Mouse (Mus musculus): Measurements from ENCODE around the gene Efhc1. TPM values are rescaled to one million over a fixed set of nuclear protein-coding genes. Genes with fewer than 3 reads are reported as not detected.

Gene Efhc1
- polyA plus RNA-seq, 1 experiment from 2014 or later, result 3.4 TPM

DNA sequence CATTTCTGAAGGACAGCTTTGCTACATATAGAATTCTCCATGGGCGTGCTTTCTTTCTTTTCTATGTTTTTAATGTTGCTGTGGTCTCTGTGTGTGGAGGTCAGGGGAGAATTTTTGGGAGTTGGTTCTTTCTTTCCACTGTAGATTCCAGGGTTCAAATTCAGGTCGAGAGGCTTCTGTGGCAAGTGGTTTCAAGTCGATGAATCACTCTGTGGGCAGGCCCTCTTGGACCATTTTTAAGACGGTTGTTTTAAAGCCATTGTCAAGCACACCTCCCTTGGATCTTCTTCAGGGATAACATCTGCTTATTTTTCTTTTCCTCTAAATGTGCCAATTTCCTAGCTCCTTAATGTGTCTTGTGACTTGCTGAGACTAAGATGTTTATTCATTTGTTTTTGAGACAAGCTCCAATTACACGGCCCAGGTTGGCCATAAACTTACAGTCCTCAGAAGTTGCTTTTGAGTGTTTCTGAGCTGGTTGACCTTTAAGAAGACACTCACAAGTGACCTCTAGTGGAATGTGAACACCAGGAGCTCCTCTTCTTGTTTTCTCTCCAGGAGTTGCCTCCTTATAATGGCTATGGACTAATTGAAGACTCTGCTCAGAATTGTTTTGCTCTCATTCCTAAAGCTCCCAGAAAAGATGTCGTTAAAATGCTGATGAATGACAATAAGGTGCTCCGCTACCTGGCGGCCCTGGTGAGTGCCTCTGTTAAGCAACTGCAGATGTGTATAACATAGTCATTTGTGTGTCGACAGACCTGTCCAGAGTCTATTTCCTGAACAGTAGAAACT is 23.1 kb downstream of the Efhc1 start:
- H3K27me3 ChIP-seq (ENCODE audit: control insufficient read depth, insufficient read depth, low read length), result no peaks in the 10 kb centered on the region
- 51% methylated on average over 9 of the region's 9 CpGs for WGBS
- H3K27ac ChIP-seq (ENCODE audit: low read depth, low read length), result no peak overlapping the region
- ATAC-seq (ENCODE audit: low FRiP score, low TSS enrichment), result no peak
- H3K9ac ChIP-seq (ENCODE audit: low read depth, low read length), result no peak overlapping the region
- no peaks in the 10 kb centered on the region for H3K9me3 ChIP-seq (ENCODE audit: control insufficient read depth, low read length)
- no peak overlapping the region for H3K4me2 ChIP-seq (replicated peaks; ENCODE audit: low read depth, low read length)
- no peak overlapping the region for H3K4me3 ChIP-seq (ENCODE audit: low read length)
- no peaks in the 10 kb centered on the region for H3K4me1 ChIP-seq (ENCODE audit: control insufficient read depth, insufficient read depth, low read length)
- no peaks in the 10 kb centered on the region for H3K36me3 ChIP-seq (ENCODE audit: control insufficient read depth, insufficient read depth, low read length)

DNA sequence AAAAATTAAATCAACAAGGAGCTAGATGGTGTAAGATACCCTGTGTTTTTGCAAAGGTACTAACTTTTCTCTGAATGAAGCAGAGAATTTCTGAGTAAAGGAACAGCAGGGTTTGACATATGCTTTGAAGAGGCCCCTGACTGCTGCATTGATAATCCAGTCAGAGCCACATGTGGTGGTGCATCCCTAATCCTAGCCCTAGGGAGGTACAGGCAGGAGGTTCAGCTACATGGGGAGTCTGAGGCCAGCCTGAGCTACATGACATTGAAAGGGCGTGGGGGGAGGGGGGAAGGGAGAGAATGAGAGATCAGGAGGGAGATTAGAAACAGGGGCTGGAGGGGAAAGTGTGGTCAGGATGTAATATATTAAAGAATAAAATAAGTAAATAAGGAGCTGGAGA is 29.1 kb downstream of the Efhc1 start:
- Histone ChIP-seq H3K4me2 (replicated peaks; ENCODE audit: low read depth, low read length) (no peak overlapping the region), H3K4me3 (ENCODE audit: low read length) (no peak overlapping the region), H3K9ac (ENCODE audit: low read depth, low read length) (no peak overlapping the region), H3K36me3 (ENCODE audit: control insufficient read depth, insufficient read depth, low read length) (no peaks in the 10 kb centered on the region), H3K4me1 (ENCODE audit: control insufficient read depth, insufficient read depth, low read length) (no peaks in the 10 kb centered on the region), H3K27me3 (ENCODE audit: control insufficient read depth, insufficient read depth, low read length) (no peaks in the 10 kb centered on the region), H3K9me3 (ENCODE audit: control insufficient read depth, low read length) (no peaks in the 10 kb centered on the region), H3K27ac (ENCODE audit: low read depth, low read length) (no peak overlapping the region)
- WGBS, result 76% methylated on average over 1 of the region's 1 CpGs
- ATAC-seq (ENCODE audit: low FRiP score, low TSS enrichment), result no peak

DNA sequence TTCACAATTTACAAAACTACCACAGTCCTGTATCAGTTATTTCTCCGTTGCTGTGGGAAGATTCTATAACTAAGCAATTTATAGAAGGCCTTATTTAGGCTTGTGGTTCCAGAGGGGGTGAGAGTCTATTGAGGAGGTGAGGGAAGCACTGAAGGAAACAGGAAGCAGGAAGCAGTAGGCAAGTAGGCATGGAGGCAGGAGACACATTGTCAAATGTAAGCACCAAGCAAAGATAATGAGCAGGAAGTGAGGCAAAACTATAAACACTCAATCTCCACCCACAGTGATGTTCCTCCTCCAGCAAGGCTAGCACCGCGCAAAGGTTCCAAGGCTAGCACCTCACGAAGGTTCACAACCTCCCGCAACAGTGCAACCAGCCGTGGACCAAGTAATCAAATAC is 30.3 kb downstream of the Efhc1 start:
- Histone ChIP-seq H3K4me2 (replicated peaks; ENCODE audit: low read depth, low read length) (no peak overlapping the region), H3K36me3 (ENCODE audit: control insufficient read depth, insufficient read depth, low read length) (no peaks in the 10 kb centered on the region), H3K27ac (ENCODE audit: low read depth, low read length) (no peak overlapping the region), H3K9ac (ENCODE audit: low read depth, low read length) (no peak overlapping the region), H3K9me3 (ENCODE audit: control insufficient read depth, low read length) (no peaks in the 10 kb centered on the region), H3K4me1 (ENCODE audit: control insufficient read depth, insufficient read depth, low read length) (no peaks in the 10 kb centered on the region), H3K4me3 (ENCODE audit: low read length) (no peak overlapping the region), H3K27me3 (ENCODE audit: control insufficient read depth, insufficient read depth, low read length) (no peaks in the 10 kb centered on the region)
- no peak for ATAC-seq (ENCODE audit: low FRiP score, low TSS enrichment)
- 95% methylated on average over 6 of the region's 6 CpGs for WGBS

DNA sequence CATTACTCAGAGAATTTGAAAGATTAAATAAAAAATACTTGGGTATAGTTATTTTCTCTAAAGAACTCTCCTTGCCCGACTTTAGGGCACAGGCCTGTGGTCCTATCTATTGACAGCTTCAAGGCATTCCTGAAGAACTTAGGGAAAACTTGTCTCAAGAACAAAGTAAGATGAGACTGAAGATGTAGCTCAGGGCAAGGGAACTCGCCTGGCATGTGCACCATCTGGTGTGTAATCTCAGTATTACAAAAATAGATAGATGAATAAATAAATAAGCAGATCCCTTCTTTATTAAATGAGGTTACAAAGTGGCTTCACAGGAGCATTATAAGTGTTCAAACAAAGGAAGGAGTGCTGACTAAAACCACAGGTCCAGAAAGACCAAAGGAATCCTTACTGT is 32.7 kb downstream of the Efhc1 start:
- Histone ChIP-seq H3K4me3 (ENCODE audit: low read length) (no peak overlapping the region), H3K9ac (ENCODE audit: low read depth, low read length) (no peak overlapping the region), H3K27ac (ENCODE audit: low read depth, low read length) (no peak overlapping the region), H3K4me1 (ENCODE audit: control insufficient read depth, insufficient read depth, low read length) (no peaks in the 10 kb centered on the region), H3K4me2 (replicated peaks; ENCODE audit: low read depth, low read length) (no peak overlapping the region), H3K9me3 (ENCODE audit: control insufficient read depth, low read length) (no peaks in the 10 kb centered on the region), H3K36me3 (ENCODE audit: control insufficient read depth, insufficient read depth, low read length) (no peaks in the 10 kb centered on the region), H3K27me3 (ENCODE audit: control insufficient read depth, insufficient read depth, low read length) (no peaks in the 10 kb centered on the region)
- no peak for ATAC-seq (ENCODE audit: low FRiP score, low TSS enrichment)
- WGBS, result 69% methylated on average over 2 of the region's 2 CpGs

DNA sequence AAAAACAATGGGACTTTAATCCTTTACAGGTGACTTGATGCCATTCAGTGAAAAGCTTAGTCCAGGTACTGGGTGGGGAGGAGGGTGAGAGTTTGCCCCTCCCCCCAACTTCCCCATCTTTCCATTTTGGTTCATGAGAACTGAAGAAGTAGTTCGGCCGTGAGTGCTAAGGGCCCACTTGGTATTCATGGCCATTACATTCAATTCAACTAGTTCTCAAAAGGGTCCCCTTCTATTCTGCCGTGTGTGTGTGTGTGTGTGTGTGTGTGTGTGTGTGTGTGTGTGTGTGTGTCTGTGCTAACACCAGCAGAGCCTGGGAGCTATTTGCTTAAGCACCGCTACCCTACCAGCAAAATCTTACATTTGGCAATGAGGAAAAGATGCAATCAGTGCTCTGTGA is 33.2 kb downstream of the Efhc1 start:
- ATAC-seq (ENCODE audit: low FRiP score, low TSS enrichment), result no peak
- Histone ChIP-seq H3K27ac (ENCODE audit: low read depth, low read length) (no peak overlapping the region), H3K4me2 (replicated peaks; ENCODE audit: low read depth, low read length) (no peak overlapping the region), H3K4me1 (ENCODE audit: control insufficient read depth, insufficient read depth, low read length) (no peaks in the 10 kb centered on the region), H3K9ac (ENCODE audit: low read depth, low read length) (no peak overlapping the region), H3K9me3 (ENCODE audit: control insufficient read depth, low read length) (no peaks in the 10 kb centered on the region), H3K27me3 (ENCODE audit: control insufficient read depth, insufficient read depth, low read length) (no peaks in the 10 kb centered on the region), H3K4me3 (ENCODE audit: low read length) (no peak overlapping the region), H3K36me3 (ENCODE audit: control insufficient read depth, insufficient read depth, low read length) (no peaks in the 10 kb centered on the region)
- 83% methylated on average over 4 of the region's 4 CpGs for WGBS

DNA sequence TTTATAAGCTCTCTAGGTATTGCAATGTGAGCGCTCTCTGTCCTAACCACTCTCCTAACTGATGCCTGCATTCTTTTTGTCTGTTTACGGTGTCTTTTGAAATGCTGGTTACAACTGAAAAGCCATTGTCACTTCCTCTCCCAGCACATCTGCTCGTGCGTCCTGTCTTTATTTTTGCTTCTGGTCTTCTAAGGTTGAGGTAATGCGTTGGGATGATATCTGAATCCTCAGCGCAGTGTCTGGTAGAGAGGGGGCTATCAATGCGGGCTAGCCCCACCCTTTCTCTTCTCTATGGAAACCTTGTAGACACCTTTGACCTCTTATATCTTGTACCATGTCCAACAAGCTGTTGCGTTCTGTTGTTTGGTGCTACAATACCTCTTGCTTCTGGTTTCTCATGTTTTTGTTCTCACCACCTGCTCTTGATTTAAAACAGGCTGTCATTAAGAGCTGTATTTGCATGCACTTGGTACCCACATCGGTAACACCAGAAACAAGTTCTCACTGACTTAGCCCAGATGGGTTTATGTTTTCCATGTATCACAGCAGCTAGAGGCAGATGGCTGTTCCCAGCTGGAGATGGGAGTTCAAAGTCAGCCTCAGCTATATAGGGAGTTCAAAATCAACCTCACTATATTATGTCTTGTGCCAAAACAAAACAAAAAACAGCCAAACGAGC is 35.1 kb downstream of the Efhc1 start:
- Histone ChIP-seq H3K27ac (ENCODE audit: low read depth, low read length) (no peak overlapping the region), H3K9ac (ENCODE audit: low read depth, low read length) (no peak overlapping the region), H3K27me3 (ENCODE audit: control insufficient read depth, insufficient read depth, low read length) (no peaks in the 10 kb centered on the region), H3K9me3 (ENCODE audit: control insufficient read depth, low read length) (no peaks in the 10 kb centered on the region), H3K4me2 (replicated peaks; ENCODE audit: low read depth, low read length) (no peak overlapping the region), H3K36me3 (ENCODE audit: control insufficient read depth, insufficient read depth, low read length) (no peaks in the 10 kb centered on the region), H3K4me3 (ENCODE audit: low read length) (no peak overlapping the region), H3K4me1 (ENCODE audit: control insufficient read depth, insufficient read depth, low read length) (no peaks in the 10 kb centered on the region)
- no peak for ATAC-seq (ENCODE audit: low FRiP score, low TSS enrichment)
- WGBS, result 73% methylated on average over 10 of the region's 10 CpGs

DNA sequence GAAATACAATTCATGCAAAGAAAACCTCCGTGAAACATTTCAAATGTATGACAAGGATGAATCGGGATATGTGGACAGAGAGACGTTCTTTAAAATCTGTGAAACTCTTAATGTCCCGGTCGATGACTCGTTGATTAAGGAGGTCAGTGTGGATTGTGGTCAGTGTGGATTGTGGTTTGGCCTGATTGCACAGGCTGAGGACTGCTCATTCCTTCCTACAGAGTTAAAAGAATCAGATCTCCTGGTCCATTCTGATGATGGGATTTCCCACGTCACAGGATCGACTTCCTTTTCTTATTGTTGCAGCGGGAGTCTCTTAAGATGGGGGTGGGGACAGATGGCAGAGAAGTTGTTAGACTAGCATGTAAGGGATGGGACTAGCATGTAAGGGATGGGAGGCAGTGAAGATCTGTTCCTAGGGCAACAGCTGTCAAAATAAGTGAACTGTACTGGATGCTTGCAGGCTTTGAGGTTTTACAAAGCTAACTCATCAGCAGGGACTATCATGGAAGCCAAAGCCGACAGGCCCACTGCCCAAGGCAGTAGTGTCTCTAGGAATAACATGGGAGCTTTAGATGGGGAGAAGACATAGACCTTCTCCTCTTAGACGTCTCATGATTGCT is 38.1 kb downstream of the Efhc1 start:
- ATAC-seq (ENCODE audit: low FRiP score, low TSS enrichment), result no peak
- H3K27me3 ChIP-seq (ENCODE audit: control insufficient read depth, insufficient read depth, low read length), result no peaks in the 10 kb centered on the region
- no peak overlapping the region for H3K4me2 ChIP-seq (replicated peaks; ENCODE audit: low read depth, low read length)
- H3K9me3 ChIP-seq (ENCODE audit: control insufficient read depth, low read length), result no peaks in the 10 kb centered on the region
- no peak overlapping the region for H3K4me3 ChIP-seq (ENCODE audit: low read length)
- H3K27ac ChIP-seq (ENCODE audit: low read depth, low read length), result no peak overlapping the region
- H3K9ac ChIP-seq (ENCODE audit: low read depth, low read length), result no peak overlapping the region
- WGBS, result 88% methylated on average over 11 of the region's 11 CpGs
- H3K4me1 ChIP-seq (ENCODE audit: control insufficient read depth, insufficient read depth, low read length), result no peaks in the 10 kb centered on the region
- H3K36me3 ChIP-seq (ENCODE audit: control insufficient read depth, insufficient read depth, low read length), result no peaks in the 10 kb centered on the region

DNA sequence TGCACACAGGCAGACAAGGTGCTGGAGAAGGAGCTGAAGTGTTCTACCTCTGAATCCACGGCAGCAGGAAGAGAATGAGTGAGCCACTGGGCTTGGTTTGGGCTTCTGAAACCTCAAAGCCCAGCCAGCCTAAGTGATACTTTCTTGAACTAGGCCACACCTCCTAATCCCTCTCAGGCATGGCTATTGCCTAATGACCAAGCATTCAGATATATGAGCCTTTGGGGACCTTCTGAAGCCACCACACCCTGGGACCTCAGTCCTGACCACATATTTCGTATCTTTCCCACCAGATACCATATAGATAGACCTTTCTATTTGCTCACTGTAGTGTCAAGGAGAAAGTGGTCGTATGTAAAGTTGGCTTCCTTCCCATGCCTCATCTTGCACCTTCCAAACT is 42.3 kb downstream of the Efhc1 start:
- WGBS, result 85% methylated on average over 3 of the region's 3 CpGs
- Histone ChIP-seq H3K36me3 (ENCODE audit: control insufficient read depth, insufficient read depth, low read length) (no peaks in the 10 kb centered on the region), H3K9ac (ENCODE audit: low read depth, low read length) (no peak overlapping the region), H3K4me1 (ENCODE audit: control insufficient read depth, insufficient read depth, low read length) (peaks cover 4% of the 10 kb centered on the region; the same call in 1 of the 2 replicates), H3K27ac (ENCODE audit: low read depth, low read length) (no peak overlapping the region), H3K27me3 (ENCODE audit: control insufficient read depth, insufficient read depth, low read length) (no peaks in the 10 kb centered on the region), H3K4me2 (replicated peaks; ENCODE audit: low read depth, low read length) (no peak overlapping the region), H3K9me3 (ENCODE audit: control insufficient read depth, low read length) (no peaks in the 10 kb centered on the region), H3K4me3 (ENCODE audit: low read length) (no peak overlapping the region)
- no peak for ATAC-seq (ENCODE audit: low FRiP score, low TSS enrichment)

DNA sequence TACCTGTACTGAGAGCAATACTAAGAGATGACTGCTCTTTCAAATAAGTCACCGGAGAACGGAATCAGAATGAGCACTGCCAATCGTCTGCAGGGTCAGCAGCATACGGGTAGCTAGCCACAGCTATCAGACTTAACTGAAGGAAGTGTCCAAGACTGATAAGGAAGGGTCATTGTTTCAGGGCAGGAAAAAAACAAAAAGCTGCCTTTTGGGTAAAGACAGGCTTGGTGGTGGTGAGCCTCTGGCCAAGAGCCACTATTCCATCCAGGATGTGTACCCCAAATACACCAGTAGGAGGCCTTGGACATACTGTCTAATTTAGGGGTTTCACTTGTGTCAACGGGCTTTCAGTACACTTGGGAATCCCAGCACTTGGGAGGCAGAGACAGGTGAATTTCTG is 42.9 kb downstream of the Efhc1 start:
- Histone ChIP-seq H3K4me3 (ENCODE audit: low read length) (no peak overlapping the region), H3K27ac (ENCODE audit: low read depth, low read length) (no peak overlapping the region), H3K4me1 (ENCODE audit: control insufficient read depth, insufficient read depth, low read length) (peaks cover 4% of the 10 kb centered on the region; the same call in 1 of the 2 replicates), H3K9ac (ENCODE audit: low read depth, low read length) (no peak overlapping the region), H3K4me2 (replicated peaks; ENCODE audit: low read depth, low read length) (no peak overlapping the region), H3K9me3 (ENCODE audit: control insufficient read depth, low read length) (no peaks in the 10 kb centered on the region), H3K36me3 (ENCODE audit: control insufficient read depth, insufficient read depth, low read length) (0 out of 2 replicates have a peak, but pooled peaks cover under 1% of the 10 kb centered on the region), H3K27me3 (ENCODE audit: control insufficient read depth, insufficient read depth, low read length) (no peaks in the 10 kb centered on the region)
- WGBS, result 89% methylated on average over 5 of the region's 5 CpGs
- no peak for ATAC-seq (ENCODE audit: low FRiP score, low TSS enrichment)

All from kidney, embryonic 14.5 days (tissue).